ENCODE assay signal across 9 mouse cellular contexts in genomic region chr10:56841486-56841885, GRCm38 (mm10).
"Had no signal": no experiment of that assay in that cellular context is flagged by ENCODE, and none has a peak within 500 bp of the region (broad histone marks: within the 10 kb centered on the region; RNA-seq: fewer than 3 reads in every experiment).

No protein-coding gene starts in this region.

- H3K9ac ChIP-seq: limb, embryonic 12.5 days; liver, embryonic 13.5 days; liver, postnatal 0 days; lung, embryonic 15.5 days; neural tube, embryonic 13.5 days had no signal

- H3K4me2 ChIP-seq: limb, embryonic 12.5 days; liver, embryonic 13.5 days; lung, embryonic 15.5 days; neural tube, embryonic 13.5 days had no signal

- H3K4me1 ChIP-seq: liver, embryonic 13.5 days had no signal

- H3K4me3 ChIP-seq: left cerebral cortex, adult 2 months; limb, embryonic 12.5 days; liver, embryonic 13.5 days; lung, embryonic 15.5 days; neural tube, embryonic 13.5 days had no signal

- H3K36me3 ChIP-seq: limb, embryonic 12.5 days; liver, embryonic 13.5 days; lung, embryonic 15.5 days; neural tube, embryonic 13.5 days had no signal

- H3K9me3 ChIP-seq: limb, embryonic 12.5 days; liver, embryonic 13.5 days; lung, embryonic 15.5 days; neural tube, embryonic 13.5 days had no signal

- H3K27me3 ChIP-seq: limb, embryonic 12.5 days; liver, embryonic 13.5 days; lung, embryonic 15.5 days; neural tube, embryonic 13.5 days had no signal

- H3K27ac ChIP-seq: left cerebral cortex, adult 2 months; limb, embryonic 12.5 days; liver, embryonic 13.5 days; lung, embryonic 15.5 days; neural tube, embryonic 13.5 days had no signal

- DNase-seq: liver, embryonic 13.5 days; right cerebral cortex, adult 18-20 months; right cerebral cortex, postnatal 25 days; thymus, adult 18-20 months had no signal

- ATAC-seq: liver, postnatal 0 days had no signal
